Mouse (Mus musculus): ENCODE measurements around the gene Rab6a. TPM values are rescaled to one million over a fixed set of nuclear protein-coding genes. Genes with fewer than 3 reads are reported as not detected.
A peak's percentile ranks its signal among the peaks of the same experiment; 100 is the strongest.

The Rab6a gene
- polyA plus RNA-seq, 1 experiment from 2014 or later: 122 TPM

GRCm38 (mm10) chr7:100570930-100571715 is 36.1 kb upstream of the Rab6a start:
- Histone ChIP-seq H3K4me2 (replicated peaks; ENCODE audit: low read depth) (no peak overlapping the region), H3K4me3 (ENCODE audit: low read depth, low read length) (no peak overlapping the region), H3K9me3 (ENCODE audit: control insufficient read depth) (no peaks in the 10 kb centered on the region), H3K27ac (ENCODE audit: low read depth, low read length) (no peak overlapping the region), H3K9ac (ENCODE audit: low read depth, low read length) (no peak overlapping the region), H3K27me3 (replicated peaks; ENCODE audit: control insufficient read depth, insufficient read depth, low read length) (no peaks in the 10 kb centered on the region), H3K4me1 (replicated peaks; ENCODE audit: control insufficient read depth, insufficient read depth, low read length) (no peaks in the 10 kb centered on the region), H3K36me3 (ENCODE audit: control insufficient read depth, insufficient read depth) (peaks cover 18% of the 10 kb centered on the region; the same call in 1 of the 2 replicates)
- no peak for ATAC-seq
- no peak for TF ChIP-seq CTCF (IDR thresholded peaks at IDR 0.05; ENCODE audit: low read depth)
- WGBS: 82% methylated on average over 3 of the region's 3 CpGs

DNA sequence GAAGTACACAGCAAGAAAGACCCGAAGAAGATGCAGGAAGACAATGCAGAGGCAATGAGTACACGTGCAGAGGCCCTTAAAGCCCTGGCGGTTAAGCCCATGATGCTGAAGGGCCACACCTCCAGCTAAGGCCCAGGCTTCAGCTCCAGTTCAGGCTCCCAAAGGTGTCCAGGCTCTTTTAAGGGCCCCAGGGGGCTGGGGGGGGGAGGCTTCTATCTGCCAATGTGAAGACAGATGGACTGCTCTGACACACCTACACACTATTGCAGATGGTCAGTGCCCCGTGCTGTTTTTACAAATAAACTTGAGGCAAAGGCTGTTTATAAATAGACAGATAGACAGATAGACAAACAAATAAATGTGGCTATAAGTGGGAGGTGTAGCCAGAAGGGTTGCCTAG is 35.1 kb upstream of the Rab6a start:
- TF ChIP-seq CTCF (IDR thresholded peaks at IDR 0.05; ENCODE audit: low read depth): no peak
- no peak for ATAC-seq
- whole genome bisulfite sequencing: 82% methylated on average over 4 of the region's 4 CpGs
- no peak overlapping the region for H3K9ac ChIP-seq (ENCODE audit: low read depth, low read length)
- H3K4me3 ChIP-seq (ENCODE audit: low read depth, low read length): no peak overlapping the region
- H3K27ac ChIP-seq (ENCODE audit: low read depth, low read length): no peak overlapping the region
- no peak overlapping the region for H3K4me2 ChIP-seq (replicated peaks; ENCODE audit: low read depth)
- H3K4me1 ChIP-seq (replicated peaks; ENCODE audit: control insufficient read depth, insufficient read depth, low read length): no peaks in the 10 kb centered on the region
- H3K36me3 ChIP-seq (ENCODE audit: control insufficient read depth, insufficient read depth): peaks cover 18% of the 10 kb centered on the region; the same call in 1 of the 2 replicates
- H3K27me3 ChIP-seq (replicated peaks; ENCODE audit: control insufficient read depth, insufficient read depth, low read length): no peaks in the 10 kb centered on the region
- H3K9me3 ChIP-seq (ENCODE audit: control insufficient read depth): no peaks in the 10 kb centered on the region

GRCm38 (mm10) chr7:100572704-100573103 is 34.5 kb upstream of the Rab6a start:
- no peak for ATAC-seq
- Histone ChIP-seq H3K36me3 (ENCODE audit: control insufficient read depth, insufficient read depth) (peaks cover 18% of the 10 kb centered on the region; the same call in 1 of the 2 replicates), H3K9ac (ENCODE audit: low read depth, low read length) (no peak overlapping the region), H3K9me3 (ENCODE audit: control insufficient read depth) (no peaks in the 10 kb centered on the region), H3K27ac (ENCODE audit: low read depth, low read length) (no peak overlapping the region), H3K4me2 (replicated peaks; ENCODE audit: low read depth) (no peak overlapping the region), H3K4me1 (replicated peaks; ENCODE audit: control insufficient read depth, insufficient read depth, low read length) (no peaks in the 10 kb centered on the region), H3K4me3 (ENCODE audit: low read depth, low read length) (no peak overlapping the region), H3K27me3 (replicated peaks; ENCODE audit: control insufficient read depth, insufficient read depth, low read length) (no peaks in the 10 kb centered on the region)
- WGBS: 87% methylated on average over 4 of the region's 4 CpGs
- no peak for TF ChIP-seq CTCF (IDR thresholded peaks at IDR 0.05; ENCODE audit: low read depth)

GRCm38 (mm10) chr7:100578794-100579193 is 28.4 kb upstream of the Rab6a start:
- Histone ChIP-seq H3K9ac (ENCODE audit: low read depth, low read length) (no peak overlapping the region), H3K27ac (ENCODE audit: low read depth, low read length) (no peak overlapping the region), H3K4me1 (replicated peaks; ENCODE audit: control insufficient read depth, insufficient read depth, low read length) (peaks cover 2% of the 10 kb centered on the region; the same call in 1 of the 2 replicates), H3K27me3 (replicated peaks; ENCODE audit: control insufficient read depth, insufficient read depth, low read length) (no peaks in the 10 kb centered on the region), H3K4me2 (replicated peaks; ENCODE audit: low read depth) (no peak overlapping the region), H3K4me3 (ENCODE audit: low read depth, low read length) (no peak overlapping the region), H3K36me3 (ENCODE audit: control insufficient read depth, insufficient read depth) (0 out of 2 replicates have a peak, but pooled peaks cover 5% of the 10 kb centered on the region), H3K9me3 (ENCODE audit: control insufficient read depth) (no peaks in the 10 kb centered on the region)
- 85% methylated on average over 2 of the region's 2 CpGs for WGBS
- ATAC-seq: no peak
- no peak for TF ChIP-seq CTCF (IDR thresholded peaks at IDR 0.05; ENCODE audit: low read depth)

GRCm38 (mm10) chr7:100582235-100582634 is 25.0 kb upstream of the Rab6a start:
- H3K27ac ChIP-seq (ENCODE audit: low read depth, low read length): peak overlapping the region; percentile 89; the same call in 1 of the 2 replicates
- no peaks in the 10 kb centered on the region for H3K36me3 ChIP-seq (ENCODE audit: control insufficient read depth, insufficient read depth)
- ATAC-seq: no peak
- 38% methylated on average over 7 of the region's 7 CpGs for WGBS
- no peaks in the 10 kb centered on the region for H3K9me3 ChIP-seq (ENCODE audit: control insufficient read depth)
- peaks cover 2% of the 10 kb centered on the region; the same call in 1 of the 2 replicates for H3K4me1 ChIP-seq (replicated peaks; ENCODE audit: control insufficient read depth, insufficient read depth, low read length)
- H3K27me3 ChIP-seq (replicated peaks; ENCODE audit: control insufficient read depth, insufficient read depth, low read length): no peaks in the 10 kb centered on the region
- peak overlapping the region; percentile 54 for H3K4me3 ChIP-seq (ENCODE audit: low read depth, low read length)
- no peak for TF ChIP-seq CTCF (IDR thresholded peaks at IDR 0.05; ENCODE audit: low read depth)
- peak overlapping the region; percentile 71 for H3K4me2 ChIP-seq (replicated peaks; ENCODE audit: low read depth)
- peak overlapping the region; percentile 83; the same call in 1 of the 2 replicates for H3K9ac ChIP-seq (ENCODE audit: low read depth, low read length)

DNA sequence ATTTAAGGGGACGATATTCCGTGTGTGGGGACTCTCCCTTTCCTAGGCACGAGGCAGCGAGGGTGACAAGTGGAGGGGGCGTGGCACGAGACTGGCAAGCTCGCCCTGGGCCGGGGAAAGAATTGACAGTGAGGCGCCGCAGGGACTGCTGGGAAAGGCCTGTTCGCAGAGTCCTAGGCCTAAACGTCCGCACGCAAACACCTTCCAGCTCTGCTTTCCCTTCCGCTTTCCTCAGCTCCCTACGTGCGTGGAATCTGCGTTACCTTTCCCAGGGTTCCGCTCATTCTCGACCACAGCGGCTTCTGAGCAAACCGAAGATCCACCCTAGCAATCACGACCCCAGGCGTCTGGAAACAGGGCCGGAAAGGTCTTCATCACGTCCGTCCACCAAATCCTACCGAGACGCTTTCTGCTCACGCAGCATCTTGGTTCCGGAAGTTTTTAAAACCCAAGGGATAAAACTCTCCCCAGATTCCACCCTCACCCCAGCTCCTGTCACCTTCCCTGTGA is 24.4 kb upstream of the Rab6a start:
- Histone ChIP-seq H3K27ac (ENCODE audit: low read depth, low read length) (peak overlapping the region; percentile 89), H3K4me1 (replicated peaks; ENCODE audit: control insufficient read depth, insufficient read depth, low read length) (peaks cover 2% of the 10 kb centered on the region; the same call in 1 of the 2 replicates), H3K4me3 (ENCODE audit: low read depth, low read length) (peak overlapping the region; percentile 54), H3K4me2 (replicated peaks; ENCODE audit: low read depth) (peak overlapping the region; percentile 71), H3K36me3 (ENCODE audit: control insufficient read depth, insufficient read depth) (no peaks in the 10 kb centered on the region), H3K9me3 (ENCODE audit: control insufficient read depth) (no peaks in the 10 kb centered on the region), H3K27me3 (replicated peaks; ENCODE audit: control insufficient read depth, insufficient read depth, low read length) (no peaks in the 10 kb centered on the region), H3K9ac (ENCODE audit: low read depth, low read length) (peak overlapping the region; percentile 83)
- peak; percentile 89 for ATAC-seq
- TF ChIP-seq CTCF (IDR thresholded peaks at IDR 0.05; ENCODE audit: low read depth): no peak
- WGBS: under 1% methylated on average over 31 of the region's 31 CpGs

Measured in intestine, postnatal 0 days (tissue).